Mouse (Mus musculus): ENCODE results near the gene Ccdc32.
"Not testable (repeated sequence)": the region's sequence is repeated elsewhere in the genome, so short reads cannot be mapped to it uniquely, and the experiment has no call there.

Ccdc32 gene

GRCm38 (mm10) chr2:119028941-119029551, at the start of gene Ccdc32:
Ccdc32 (minus strand) TSS chr2:119029393.
- DNase-seq, result peak; percentile 88 to 94

GRCm38 (mm10) chr2:119072397-119072796, 43.2 kb upstream of the Ccdc32 start:
- DNase-seq, result no peak

GRCm38 (mm10) chr2:119060139-119060538, 30.9 kb upstream of the Ccdc32 start:
- no peak for DNase-seq

GRCm38 (mm10) chr2:119050132-119050650, 21.0 kb upstream of the Ccdc32 start:
- DNase-seq, result no peak

GRCm38 (mm10) chr2:119047849-119048248, 18.7 kb upstream of the Ccdc32 start:
- DNase-seq, result no peak

GRCm38 (mm10) chr2:119046649-119047611, 17.7 kb upstream of the Ccdc32 start, which contains the start of gene Knl1:
Knl1 (plus strand) TSS chr2:119047119.
- DNase-seq, result peak; percentile 79 to 90

GRCm38 (mm10) chr2:119045163-119045562, 16.0 kb upstream of the Ccdc32 start:
- no peak for DNase-seq

GRCm38 (mm10) chr2:119040882-119041281, 11.7 kb upstream of the Ccdc32 start:
- no peak for DNase-seq

- DNase-seq, result no peak
These were observed 6.2 kb upstream of the Ccdc32 start for GRCm38 (mm10) chr2:119035397-119035745.

- DNase-seq, result peak; percentile 83 to 87
These were observed 5.6 kb upstream of the Ccdc32 start, which contains the start of gene Rpusd2 for GRCm38 (mm10) chr2:119034656-119035396. Rpusd2 (plus strand) TSS chr2:119034790.

- DNase-seq, result no peak
These were observed 3.0 kb upstream of the Ccdc32 start for GRCm38 (mm10) chr2:119032191-119032590.

GRCm38 (mm10) chr2:119026951-119027350, 2.2 kb downstream of the Ccdc32 start:
- no peak for DNase-seq

GRCm38 (mm10) chr2:119025239-119025616, 4.0 kb downstream of the Ccdc32 start:
- DNase-seq, result no peak

- DNase-seq, result no peak
These were observed 4.5 kb downstream of the Ccdc32 start for GRCm38 (mm10) chr2:119024536-119025238.

GRCm38 (mm10) chr2:119023154-119023660, 6.0 kb downstream of the Ccdc32 start:
- no peak for DNase-seq

- DNase-seq, result no peak
These were observed 9.7 kb downstream of the Ccdc32 start for GRCm38 (mm10) chr2:119019538-119019937.

GRCm38 (mm10) chr2:119019131-119019530, 10.1 kb downstream of the Ccdc32 start:
- no peak for DNase-seq

- DNase-seq, result no peak
These were observed 10.6 kb downstream of the Ccdc32 start for GRCm38 (mm10) chr2:119018391-119019122.

- no peak for DNase-seq
These were observed 11.5 kb downstream of the Ccdc32 start for GRCm38 (mm10) chr2:119017647-119018046.

GRCm38 (mm10) chr2:119016312-119016711, 12.9 kb downstream of the Ccdc32 start:
- DNase-seq, result not testable (repeated sequence)

GRCm38 (mm10) chr2:119015604-119016180, 13.5 kb downstream of the Ccdc32 start:
- peak; percentile 14 to 25 for DNase-seq

Data from spleen, adult 18-20 months (tissue).